Mouse (Mus musculus): ENCODE data around the gene Tmem26.

- TF ChIP-seq TAL1 (IDR thresholded peaks at IDR 0.05; ENCODE audit: low read length) (no peak), GATA1 (IDR thresholded peaks at IDR 0.05; ENCODE audit: low read length) (no peak)
These were observed 76.4 kb downstream of the Tmem26 start for GRCm38 (mm10) chr10:68799883-68800282.
